Mouse (Mus musculus): ENCODE results near the gene Olfr31. TPM values are rescaled to one million over a fixed set of nuclear protein-coding genes. Genes with fewer than 3 reads are reported as not detected.

Gene Olfr31
- total and polyA plus RNA-seq, 2 experiments from 2014 or later, result not detected

DNA sequence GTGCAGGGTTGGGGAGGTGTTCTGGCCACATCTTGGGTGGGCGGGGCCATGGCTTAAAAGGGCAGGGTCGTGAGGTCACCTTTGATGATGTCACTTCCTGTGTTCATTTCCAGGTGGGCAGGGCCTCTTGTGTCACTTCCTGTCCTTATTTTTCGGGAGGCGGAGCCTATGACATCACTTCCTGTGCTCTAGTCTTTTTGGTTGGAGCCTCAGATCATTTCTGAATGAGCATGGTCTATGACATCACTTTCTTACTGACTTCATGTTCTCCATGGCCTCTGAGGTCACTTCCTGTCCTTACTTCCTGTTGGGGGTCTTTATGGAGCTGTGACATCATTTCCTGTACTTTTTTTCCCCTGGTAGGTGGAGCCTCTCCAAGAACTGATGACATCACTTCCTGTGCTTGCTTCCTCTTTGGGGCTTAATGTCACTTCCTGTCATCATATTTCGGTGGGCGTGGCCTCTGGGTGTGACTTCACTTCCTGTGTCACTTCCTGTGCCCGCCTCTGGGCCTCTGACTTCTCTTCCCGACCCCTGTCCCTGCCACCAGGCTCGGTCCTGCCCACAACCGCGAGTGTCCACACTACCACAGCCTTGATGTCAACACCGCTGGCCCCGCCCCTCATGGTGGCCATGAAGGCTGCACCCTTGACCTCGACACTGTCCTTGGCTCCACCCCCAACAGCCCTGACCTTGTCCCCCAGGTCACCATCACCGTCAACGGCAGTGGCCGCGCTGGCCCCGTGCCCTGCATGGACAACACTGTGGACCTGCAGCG, 27.0 kb downstream of the Olfr31 start:
- no peak for DNase-seq (ENCODE audit: low spot score)
- H3K36me3 ChIP-seq (ENCODE audit: insufficient read depth, low read length), result no peaks in the 10 kb centered on the region

DNA sequence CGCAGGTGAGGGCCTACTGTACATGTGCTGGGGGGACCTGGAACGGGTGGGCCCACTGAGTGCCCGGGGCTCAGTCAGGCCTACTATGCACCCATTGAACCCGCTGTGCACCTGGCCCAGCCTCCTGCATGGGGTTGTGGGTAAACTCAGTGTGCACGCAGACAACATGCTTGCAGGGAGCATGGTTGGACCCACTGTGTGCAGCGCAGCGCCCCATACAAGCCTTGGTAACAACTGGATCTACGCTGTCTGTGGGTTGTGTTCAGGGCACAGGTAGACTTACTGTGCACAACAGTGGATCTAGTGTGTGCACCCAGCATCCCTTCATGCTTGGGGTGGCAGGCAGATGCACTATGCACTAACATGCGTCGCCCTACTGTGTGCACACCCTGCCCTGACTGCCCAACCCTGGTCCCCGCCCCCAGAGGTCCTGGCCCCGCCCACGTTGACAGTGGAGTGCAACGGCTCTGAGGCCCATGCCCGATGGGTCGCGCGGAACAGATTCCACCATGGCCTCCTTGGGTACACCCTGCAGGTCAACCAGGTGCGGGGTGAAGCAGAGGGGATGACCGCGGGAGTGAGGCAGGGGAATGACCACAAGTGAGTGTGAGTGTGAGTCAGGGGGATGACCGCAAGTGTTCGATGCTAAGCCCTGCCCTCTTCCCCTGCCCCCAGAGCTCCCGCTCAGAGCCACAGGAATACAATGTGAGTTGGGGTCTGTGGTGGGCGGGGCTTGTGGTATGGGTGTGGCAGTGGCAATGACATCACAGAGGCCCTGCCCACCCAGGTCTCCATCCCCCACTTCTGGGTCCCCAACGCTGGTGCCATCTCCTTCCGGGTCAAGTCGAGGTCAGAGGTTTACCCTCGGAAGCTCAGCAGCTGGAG, 27.9 kb downstream of the Olfr31 start:
- Histone ChIP-seq H3K9me3 (ENCODE audit: low read length) (peaks cover 32% of the 10 kb centered on the region; the same call in 1 of the 2 replicates), H3K27ac (ENCODE audit: low read depth, low read length) (no peak overlapping the region), H3K4me1 (ENCODE audit: insufficient read depth, low read length) (no peaks in the 10 kb centered on the region), H3K27me3 (ENCODE audit: insufficient read depth, low read length) (no peaks in the 10 kb centered on the region), H3K4me3 (ENCODE audit: low read depth, low read length) (no peak overlapping the region), H3K4me2 (ENCODE audit: low read depth, low read length, poor library complexity, severe bottlenecking) (no peak overlapping the region), H3K9ac (replicated peaks; ENCODE audit: low read length, poor library complexity, severe bottlenecking) (no peak overlapping the region), H3K36me3 (ENCODE audit: insufficient read depth, low read length) (no peaks in the 10 kb centered on the region)
- no peak for DNase-seq (ENCODE audit: low spot score)
- TF ChIP-seq CTCF (IDR thresholded peaks at IDR 0.05), result no peak
- no peak for ATAC-seq (ENCODE audit: low FRiP score)
- WGBS, result 97% methylated on average over 29 of the region's 29 CpGs

More for the DNA sequence above, 27.0 kb downstream of the Olfr31 start:
- ATAC-seq (ENCODE audit: low FRiP score), result no peak
- Histone ChIP-seq H3K4me1 (ENCODE audit: insufficient read depth, low read length) (no peaks in the 10 kb centered on the region), H3K4me2 (ENCODE audit: low read depth, low read length, poor library complexity, severe bottlenecking) (no peak overlapping the region), H3K9me3 (ENCODE audit: low read length) (peaks cover 32% of the 10 kb centered on the region; the same call in 1 of the 2 replicates), H3K27ac (ENCODE audit: low read depth, low read length) (no peak overlapping the region), H3K9ac (replicated peaks; ENCODE audit: low read length, poor library complexity, severe bottlenecking) (no peak overlapping the region), H3K27me3 (ENCODE audit: insufficient read depth, low read length) (no peaks in the 10 kb centered on the region), H3K4me3 (ENCODE audit: low read depth, low read length) (no peak overlapping the region)
- no peak for TF ChIP-seq CTCF (IDR thresholded peaks at IDR 0.05)
- WGBS, result 98% methylated on average over 20 of the region's 20 CpGs

DNA sequence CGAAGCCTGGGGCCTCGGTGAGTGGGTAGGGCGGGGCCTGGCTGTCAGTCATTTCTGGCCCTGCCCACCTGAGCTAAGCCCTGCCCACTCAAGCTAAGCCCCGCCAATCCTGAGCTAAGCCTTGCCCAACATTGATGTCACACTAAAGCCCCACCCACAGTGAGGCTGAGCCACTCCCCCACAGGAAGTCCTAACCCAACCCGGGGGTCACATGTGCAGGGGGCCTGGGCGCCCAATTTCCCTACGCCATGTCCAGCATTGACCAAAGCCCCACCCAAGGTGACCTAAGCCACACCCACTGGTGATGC, 28.5 kb downstream of the Olfr31 start:
- H3K4me3 ChIP-seq (ENCODE audit: low read depth, low read length), result no peak overlapping the region
- H3K27me3 ChIP-seq (ENCODE audit: insufficient read depth, low read length), result no peaks in the 10 kb centered on the region
- DNase-seq (ENCODE audit: low spot score) (no peak), ATAC-seq (ENCODE audit: low FRiP score) (no peak)
- peaks cover 32% of the 10 kb centered on the region; the same call in 1 of the 2 replicates for H3K9me3 ChIP-seq (ENCODE audit: low read length)
- H3K36me3 ChIP-seq (ENCODE audit: insufficient read depth, low read length), result no peaks in the 10 kb centered on the region
- no peak for TF ChIP-seq CTCF (IDR thresholded peaks at IDR 0.05)
- H3K4me2 ChIP-seq (ENCODE audit: low read depth, low read length, poor library complexity, severe bottlenecking), result no peak overlapping the region
- H3K27ac ChIP-seq (ENCODE audit: low read depth, low read length), result no peak overlapping the region
- no peak overlapping the region for H3K9ac ChIP-seq (replicated peaks; ENCODE audit: low read length, poor library complexity, severe bottlenecking)
- H3K4me1 ChIP-seq (ENCODE audit: insufficient read depth, low read length), result no peaks in the 10 kb centered on the region
- WGBS, result 98% methylated on average over 7 of the region's 7 CpGs

DNA sequence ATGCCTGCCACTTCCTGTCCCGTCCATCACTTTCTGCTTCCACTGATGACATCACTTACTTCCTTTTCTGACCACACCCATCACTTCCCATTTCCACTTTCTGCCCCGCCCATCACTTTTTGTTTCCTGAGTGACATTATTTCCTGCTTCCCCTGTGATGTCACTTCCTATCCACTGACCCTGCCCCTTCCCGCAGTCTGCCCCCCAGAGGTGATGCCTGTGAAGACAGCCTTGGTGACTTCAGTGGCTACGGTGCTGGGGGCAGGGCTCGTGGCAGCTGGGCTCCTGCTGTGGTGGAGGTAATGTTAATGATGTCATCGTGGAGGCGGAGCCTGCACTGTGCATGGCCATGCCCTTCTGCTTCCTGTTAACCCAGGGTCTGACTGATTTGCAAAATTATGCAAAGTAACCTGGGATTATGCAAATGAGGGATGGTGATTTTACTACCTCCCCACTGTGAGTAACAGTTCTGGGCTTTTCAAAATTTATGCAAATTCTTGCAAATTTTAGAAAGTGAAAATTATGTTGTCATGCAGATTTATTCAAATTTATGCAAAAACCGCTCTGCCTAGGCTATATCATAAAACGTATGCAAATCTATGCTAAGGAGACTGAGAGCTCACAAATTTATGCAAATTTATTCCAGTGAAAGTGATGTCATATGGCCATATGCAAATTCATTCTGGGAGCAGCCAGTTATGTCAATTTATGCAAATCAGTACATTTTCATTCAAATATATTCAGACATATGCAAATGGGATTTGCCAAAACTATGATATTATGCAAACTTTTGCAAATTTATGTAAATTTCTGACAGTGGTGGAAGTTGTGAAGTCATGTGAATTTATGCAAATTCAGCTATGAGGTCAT, 29.3 kb downstream of the Olfr31 start:
- 80% methylated on average over 9 of the region's 9 CpGs for WGBS
- no peak overlapping the region for H3K4me2 ChIP-seq (ENCODE audit: low read depth, low read length, poor library complexity, severe bottlenecking)
- no peak overlapping the region for H3K9ac ChIP-seq (replicated peaks; ENCODE audit: low read length, poor library complexity, severe bottlenecking)
- no peak overlapping the region for H3K4me3 ChIP-seq (ENCODE audit: low read depth, low read length)
- no peak overlapping the region for H3K27ac ChIP-seq (ENCODE audit: low read depth, low read length)
- no peaks in the 10 kb centered on the region for H3K4me1 ChIP-seq (ENCODE audit: insufficient read depth, low read length)
- TF ChIP-seq CTCF (IDR thresholded peaks at IDR 0.05), result peak; percentile 45
- H3K27me3 ChIP-seq (ENCODE audit: insufficient read depth, low read length), result no peaks in the 10 kb centered on the region
- no peaks in the 10 kb centered on the region for H3K36me3 ChIP-seq (ENCODE audit: insufficient read depth, low read length)
- peak; percentile 21; the same call in 1 of the 2 replicates for ATAC-seq (ENCODE audit: low FRiP score)
- peaks cover 32% of the 10 kb centered on the region; the same call in 1 of the 2 replicates for H3K9me3 ChIP-seq (ENCODE audit: low read length)
- no peak for DNase-seq (ENCODE audit: low spot score)

DNA sequence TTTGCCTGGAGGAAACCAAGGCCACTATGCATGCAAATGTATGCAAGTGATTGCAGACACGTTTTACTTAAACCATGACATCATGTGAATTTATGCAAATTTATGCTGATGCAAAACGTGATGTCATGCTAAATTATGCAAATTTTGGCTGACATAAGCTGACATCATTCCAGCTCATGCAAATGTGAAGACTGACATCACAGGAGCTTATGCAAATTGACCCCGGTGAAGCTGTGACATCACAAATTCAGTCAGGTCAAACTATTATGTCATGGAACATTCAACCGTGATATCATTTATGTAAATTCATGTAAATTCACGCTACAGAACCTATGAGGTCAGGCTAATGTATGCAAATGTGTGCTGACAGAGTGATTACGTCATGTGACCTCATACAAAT, 30.0 kb downstream of the Olfr31 start:
- no peak overlapping the region for H3K4me2 ChIP-seq (ENCODE audit: low read depth, low read length, poor library complexity, severe bottlenecking)
- no peaks in the 10 kb centered on the region for H3K27me3 ChIP-seq (ENCODE audit: insufficient read depth, low read length)
- no peak for TF ChIP-seq CTCF (IDR thresholded peaks at IDR 0.05)
- no peak for DNase-seq (ENCODE audit: low spot score)
- no peaks in the 10 kb centered on the region for H3K4me1 ChIP-seq (ENCODE audit: insufficient read depth, low read length)
- H3K9ac ChIP-seq (replicated peaks; ENCODE audit: low read length, poor library complexity, severe bottlenecking), result no peak overlapping the region
- no peaks in the 10 kb centered on the region for H3K36me3 ChIP-seq (ENCODE audit: insufficient read depth, low read length)
- H3K4me3 ChIP-seq (ENCODE audit: low read depth, low read length), result no peak overlapping the region
- peaks cover 32% of the 10 kb centered on the region; the same call in 1 of the 2 replicates for H3K9me3 ChIP-seq (ENCODE audit: low read length)
- 68% methylated on average over 6 of the region's 6 CpGs for WGBS
- H3K27ac ChIP-seq (ENCODE audit: low read depth, low read length), result no peak overlapping the region
- no peak for ATAC-seq (ENCODE audit: low FRiP score)
